Mouse (Mus musculus): ENCODE results near the gene Ttc30a2. TPM values are rescaled to one million over a fixed set of nuclear protein-coding genes. Genes with fewer than 3 reads are reported as not detected.

Ttc30a2 gene
- polyA plus RNA-seq, 1 experiment from 2014 or later = 0.22 TPM

DNA sequence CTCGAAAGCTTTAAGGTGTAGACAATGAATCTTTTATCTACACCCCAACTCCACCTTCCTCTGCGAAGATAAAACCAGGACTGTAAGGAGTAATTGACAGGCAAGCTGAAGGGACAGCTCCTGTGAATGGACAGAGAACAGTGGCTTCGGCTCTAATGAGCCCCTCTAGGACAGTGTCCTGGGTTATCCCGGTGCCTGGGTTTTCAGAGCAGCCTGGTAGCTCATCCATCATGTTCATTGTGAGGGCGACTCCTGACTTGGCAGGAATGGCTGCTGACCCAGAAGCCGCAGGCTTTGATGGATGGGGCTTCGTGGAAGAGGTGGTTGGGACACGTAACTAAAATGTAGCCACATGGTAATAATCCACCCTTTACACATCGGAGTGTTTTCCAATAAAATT is 24.9 kb upstream of the Ttc30a2 start:
- Histone ChIP-seq H3K36me3 (replicated peaks; ENCODE audit: insufficient read depth, low read length) (no peaks in the 10 kb centered on the region), H3K4me1 (ENCODE audit: insufficient read depth) (peaks cover 7% of the 10 kb centered on the region; the same call in 1 of the 2 replicates), H3K4me2 (ENCODE audit: low read depth, low read length) (no peak overlapping the region), H3K9me3 (ENCODE audit: low read length) (no peaks in the 10 kb centered on the region), H3K4me3 (ENCODE audit: low read depth, low read length) (no peak overlapping the region), H3K9ac (replicated peaks) (no peak overlapping the region), H3K27ac (ENCODE audit: low read depth) (no peak overlapping the region), H3K27me3 (ENCODE audit: insufficient read depth, low read length) (no peaks in the 10 kb centered on the region)
- TF ChIP-seq CTCF (IDR thresholded peaks at IDR 0.05; ENCODE audit: low read depth) (no peak), EP300 (IDR thresholded peaks at IDR 0.05; ENCODE audit: low read depth) (no peak)
- no peak for DNase-seq
- 66% methylated on average over 9 of the region's 9 CpGs for WGBS (ENCODE audit: insufficient replicate concordance)
- ATAC-seq = no peak

DNA sequence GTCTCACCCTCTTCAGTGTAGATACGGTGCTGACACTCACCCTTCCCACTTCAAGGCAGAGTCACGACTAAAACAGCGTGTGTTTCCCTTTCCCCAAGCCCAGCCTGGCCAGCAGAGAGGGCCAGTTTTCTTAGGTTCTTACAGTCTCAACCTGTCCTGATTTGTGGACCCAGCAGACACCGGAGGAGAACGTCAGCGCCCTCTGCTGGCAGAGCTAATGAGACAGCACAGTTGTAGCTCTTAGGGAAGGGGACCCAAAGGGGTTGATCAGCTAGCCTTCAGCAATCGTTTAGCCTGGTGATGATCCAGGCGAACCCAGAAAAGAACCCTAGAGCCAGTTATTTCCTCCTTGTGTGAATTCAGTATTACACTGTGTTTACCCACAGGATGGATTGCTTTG is 23.4 kb upstream of the Ttc30a2 start:
- Histone ChIP-seq H3K27me3 (ENCODE audit: insufficient read depth, low read length) (no peaks in the 10 kb centered on the region), H3K9me3 (ENCODE audit: low read length) (no peaks in the 10 kb centered on the region), H3K4me2 (ENCODE audit: low read depth, low read length) (no peak overlapping the region), H3K4me3 (ENCODE audit: low read depth, low read length) (no peak overlapping the region), H3K9ac (replicated peaks) (no peak overlapping the region), H3K36me3 (replicated peaks; ENCODE audit: insufficient read depth, low read length) (no peaks in the 10 kb centered on the region), H3K27ac (ENCODE audit: low read depth) (no peak overlapping the region), H3K4me1 (ENCODE audit: insufficient read depth) (peaks cover 7% of the 10 kb centered on the region; the same call in 1 of the 2 replicates)
- TF ChIP-seq CTCF (IDR thresholded peaks at IDR 0.05; ENCODE audit: low read depth) = peak; percentile 88
- TF ChIP-seq EP300 (IDR thresholded peaks at IDR 0.05; ENCODE audit: low read depth) = no peak
- WGBS (ENCODE audit: insufficient replicate concordance) = 26% methylated on average over 8 of the region's 8 CpGs
- no peak for ATAC-seq
- DNase-seq = peak; percentile 83

DNA sequence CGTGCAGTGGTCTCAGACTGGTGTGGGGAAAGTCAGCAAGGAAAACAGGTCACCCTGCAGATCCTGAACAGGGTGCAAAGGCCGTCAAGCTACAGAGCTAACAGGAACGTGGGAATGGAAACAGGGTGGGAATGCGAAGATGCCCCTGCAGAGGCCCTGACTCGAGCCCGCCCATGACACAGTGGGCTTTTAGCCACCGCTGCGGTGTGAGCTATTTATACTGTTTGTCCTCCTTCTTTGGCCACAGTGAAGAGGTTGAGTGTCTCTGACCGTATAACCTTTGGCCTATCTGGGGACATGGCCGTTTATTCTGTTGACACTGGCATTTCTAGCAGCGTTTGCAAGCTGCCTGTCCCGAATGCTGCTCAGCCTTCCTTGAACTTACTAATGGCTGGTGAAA is 21.7 kb upstream of the Ttc30a2 start:
- Histone ChIP-seq H3K4me1 (ENCODE audit: insufficient read depth) (peaks cover 7% of the 10 kb centered on the region; the same call in 1 of the 2 replicates), H3K4me2 (ENCODE audit: low read depth, low read length) (peak overlapping the region; percentile 18; the same call in 1 of the 2 replicates), H3K27ac (ENCODE audit: low read depth) (no peak overlapping the region), H3K4me3 (ENCODE audit: low read depth, low read length) (no peak overlapping the region), H3K9ac (replicated peaks) (no peak overlapping the region), H3K36me3 (replicated peaks; ENCODE audit: insufficient read depth, low read length) (no peaks in the 10 kb centered on the region), H3K9me3 (ENCODE audit: low read length) (no peaks in the 10 kb centered on the region), H3K27me3 (ENCODE audit: insufficient read depth, low read length) (no peaks in the 10 kb centered on the region)
- WGBS (ENCODE audit: insufficient replicate concordance) = 50% methylated on average over 12 of the region's 12 CpGs
- TF ChIP-seq EP300 (IDR thresholded peaks at IDR 0.05; ENCODE audit: low read depth) (no peak), CTCF (IDR thresholded peaks at IDR 0.05; ENCODE audit: low read depth) (no peak)
- ATAC-seq = peak; percentile 80
- DNase-seq = peak; percentile 40

DNA sequence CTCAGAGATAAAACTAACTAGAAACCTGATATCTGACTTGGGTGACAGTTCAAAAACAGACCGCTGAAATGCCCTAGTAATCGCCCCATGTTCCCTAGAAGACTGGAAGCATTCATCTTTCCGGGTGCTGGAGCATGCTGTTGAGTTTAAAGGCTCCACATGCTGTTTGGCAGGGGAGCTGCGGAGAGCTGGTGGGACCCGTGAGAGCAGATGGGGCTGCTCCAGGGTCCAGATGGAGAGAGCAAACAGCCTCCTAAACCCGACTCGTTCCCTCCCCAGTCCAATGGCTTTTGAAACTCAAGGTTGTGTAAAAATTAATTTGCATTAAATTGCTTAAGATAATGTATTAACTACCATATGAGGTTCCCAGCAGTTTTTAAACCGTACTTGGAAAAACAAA is 20.7 kb upstream of the Ttc30a2 start:
- H3K36me3 ChIP-seq (replicated peaks; ENCODE audit: insufficient read depth, low read length) = no peaks in the 10 kb centered on the region
- H3K4me1 ChIP-seq (ENCODE audit: insufficient read depth) = peaks cover 7% of the 10 kb centered on the region; the same call in 1 of the 2 replicates
- H3K27ac ChIP-seq (ENCODE audit: low read depth) = no peak overlapping the region
- H3K27me3 ChIP-seq (ENCODE audit: insufficient read depth, low read length) = no peaks in the 10 kb centered on the region
- no peak overlapping the region for H3K4me3 ChIP-seq (ENCODE audit: low read depth, low read length)
- DNase-seq = no peak
- no peak for TF ChIP-seq CTCF (IDR thresholded peaks at IDR 0.05; ENCODE audit: low read depth)
- TF ChIP-seq EP300 (IDR thresholded peaks at IDR 0.05; ENCODE audit: low read depth) = no peak
- no peak for ATAC-seq
- H3K9me3 ChIP-seq (ENCODE audit: low read length) = no peaks in the 10 kb centered on the region
- no peak overlapping the region for H3K9ac ChIP-seq (replicated peaks)
- no peak overlapping the region for H3K4me2 ChIP-seq (ENCODE audit: low read depth, low read length)
- 60% methylated on average over 8 of the region's 8 CpGs for WGBS (ENCODE audit: insufficient replicate concordance)

DNA sequence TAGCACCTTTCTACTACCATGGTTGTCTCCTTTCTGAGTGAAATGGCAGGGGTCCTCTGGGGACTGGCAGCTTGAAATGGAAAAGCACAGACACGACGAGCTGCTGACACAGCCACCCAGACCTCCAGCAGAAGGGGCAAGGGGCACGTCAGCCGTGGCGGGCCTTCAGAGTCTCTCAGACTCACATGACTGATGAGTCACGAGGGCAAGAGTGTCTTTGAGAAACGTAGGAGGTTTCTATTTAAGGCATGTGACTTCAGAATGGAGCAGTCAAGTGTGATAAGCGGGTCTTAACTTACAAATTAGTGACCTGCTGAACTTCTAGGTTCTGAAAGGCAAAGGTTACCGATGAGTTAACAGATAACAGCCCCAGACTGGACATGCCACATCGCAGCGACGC is 19.8 kb upstream of the Ttc30a2 start:
- Histone ChIP-seq H3K4me1 (ENCODE audit: insufficient read depth) (peaks cover 7% of the 10 kb centered on the region; the same call in 1 of the 2 replicates), H3K27me3 (ENCODE audit: insufficient read depth, low read length) (no peaks in the 10 kb centered on the region), H3K4me2 (ENCODE audit: low read depth, low read length) (no peak overlapping the region), H3K27ac (ENCODE audit: low read depth) (no peak overlapping the region), H3K9ac (replicated peaks) (no peak overlapping the region), H3K9me3 (ENCODE audit: low read length) (no peaks in the 10 kb centered on the region), H3K4me3 (ENCODE audit: low read depth, low read length) (no peak overlapping the region), H3K36me3 (replicated peaks; ENCODE audit: insufficient read depth, low read length) (no peaks in the 10 kb centered on the region)
- 0 out of 2 replicates have a peak, but pooled peaks have one; percentile 17 for ATAC-seq
- no peak for DNase-seq
- TF ChIP-seq CTCF (IDR thresholded peaks at IDR 0.05; ENCODE audit: low read depth) = no peak
- WGBS (ENCODE audit: insufficient replicate concordance) = 46% methylated on average over 12 of the region's 12 CpGs

DNA sequence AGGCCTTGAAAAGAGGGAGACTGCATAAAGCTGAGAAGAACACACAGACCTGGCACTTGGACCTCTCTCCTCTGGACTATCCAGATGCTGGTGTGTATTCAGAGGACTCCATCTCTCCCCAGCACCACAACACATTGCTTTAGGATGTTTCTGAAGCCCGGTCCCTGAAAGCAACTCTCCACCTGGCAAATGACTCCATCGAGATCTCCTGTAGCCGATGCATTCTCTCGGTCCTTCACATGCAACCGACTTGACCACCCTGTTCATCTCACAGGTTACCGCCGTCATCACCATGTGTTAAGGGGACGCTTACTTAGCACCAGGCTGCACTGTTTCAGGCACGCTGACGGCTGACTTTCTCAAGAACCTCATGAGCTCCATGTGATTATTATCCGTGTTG is 16.9 kb upstream of the Ttc30a2 start:
- Histone ChIP-seq H3K9me3 (ENCODE audit: low read length) (no peaks in the 10 kb centered on the region), H3K27ac (ENCODE audit: low read depth) (no peak overlapping the region), H3K27me3 (ENCODE audit: insufficient read depth, low read length) (no peaks in the 10 kb centered on the region), H3K9ac (replicated peaks) (no peak overlapping the region), H3K4me3 (ENCODE audit: low read depth, low read length) (no peak overlapping the region), H3K4me1 (ENCODE audit: insufficient read depth) (0 out of 2 replicates have a peak, but pooled peaks cover 3% of the 10 kb centered on the region), H3K36me3 (replicated peaks; ENCODE audit: insufficient read depth, low read length) (no peaks in the 10 kb centered on the region), H3K4me2 (ENCODE audit: low read depth, low read length) (no peak overlapping the region)
- WGBS (ENCODE audit: insufficient replicate concordance) = 78% methylated on average over 11 of the region's 11 CpGs
- ATAC-seq = no peak
- TF ChIP-seq CTCF (IDR thresholded peaks at IDR 0.05; ENCODE audit: low read depth) (no peak), EP300 (IDR thresholded peaks at IDR 0.05; ENCODE audit: low read depth) (no peak)
- no peak for DNase-seq

Measured in liver, postnatal 0 days (tissue).